Mouse (Mus musculus) heart, embryonic 16.5 days (tissue): Measurements from ENCODE around the gene Aox2. TPM values are rescaled to one million over a fixed set of nuclear protein-coding genes. Genes with fewer than 3 reads are reported as not detected.
A peak's percentile ranks its signal among the peaks of the same experiment; 100 is the strongest.

Experiments
- ATAC-seq: fragments of 200-750 bp; cut with Nextera tagmentation; replicated peaks from 2 replicates; pipeline ENCODE4 v1.8.0; 2017; ENCODE audit warnings: moderate number of reproducible peaks; ENCODE audit not compliant: insufficient read depth, low FRiP score; ENCODE audit errors: extremely low read depth
- H3K27ac ChIP-seq: fragments of 300-500 bp; sonication (generic); 2 replicates; pipeline ENCODE4 v1.5.1; 2014; ENCODE audit warnings: mild to moderate bottlenecking, low read length, control low read depth, moderate library complexity
- H3K27me3 ChIP-seq: fragments of 300-500 bp; sonication (generic); 2 replicates; pipeline ENCODE4 v1.6.1; 2014; ENCODE audit warnings: low read length, mixed read lengths; ENCODE audit not compliant: control insufficient read depth, insufficient read depth
- H3K36me3 ChIP-seq: fragments of 300-500 bp; sonication (generic); 2 replicates; pipeline ENCODE4 v1.6.1; 2014; ENCODE audit not compliant: control insufficient read depth, insufficient read depth
- H3K4me1 ChIP-seq: fragments of 300-500 bp; sonication (generic); 2 replicates; pipeline ENCODE4 v1.6.1; 2014; ENCODE audit warnings: low read length, mixed read lengths; ENCODE audit not compliant: control insufficient read depth, insufficient read depth
- H3K4me2 ChIP-seq: fragments of 300-500 bp; sonication (generic); 2 replicates; pipeline ENCODE4 v1.6.1; 2014; ENCODE audit warnings: low read depth, mild to moderate bottlenecking, control low read depth, low read length
- H3K4me3 ChIP-seq: fragments of 300-500 bp; sonication (generic); 2 replicates; pipeline ENCODE4 v1.5.1; 2014; ENCODE audit warnings: mild to moderate bottlenecking, control low read depth, low read length
- H3K9ac ChIP-seq: fragments of 300-500 bp; sonication (generic); 2 replicates; pipeline ENCODE4 v1.6.1; 2014; ENCODE audit warnings: low read length, control low read depth
- H3K9me3 ChIP-seq: fragments of 300-500 bp; sonication (generic); replicated peaks from 2 replicates; pipeline ENCODE4 v1.6.1; 2016; ENCODE audit warnings: low read length; ENCODE audit not compliant: control insufficient read depth
- WGBS: fragments of 180-500 bp; shearing (Covaris S2); extraction: QIAGEN DNeasy Blood & Tissue Kit; methylation state at CpG from one replicate; pipeline ENCODE4 v1.1.7; 2014; 5-methylcytosine and 5-hydroxymethylcytosine counted together
- polyA plus RNA-seq: library from polyadenylated mRNA; unstranded; fragments of >200 nt; fragmentation: Nextera tagmentation; extraction: Ambion mirVana; gene quantifications from 2 replicates; pipeline ENCODE4 v1.2.1, GENCODE M21; 2015

Gene Aox2
- polyA plus RNA-seq, 1 experiment from 2014 or later, result 0.05 TPM

- 3% methylated on average over 7 of the region's 7 CpGs for WGBS
- Histone ChIP-seq H3K27me3 (no peaks in the 10 kb centered on the region), H3K36me3 (no peaks in the 10 kb centered on the region), H3K4me1 (no peaks in the 10 kb centered on the region; the same call in 1 of the 2 replicates), H3K9ac (no peak overlapping the region), H3K4me3 (no peak overlapping the region), H3K4me2 (no peak overlapping the region), H3K9me3 (no peaks in the 10 kb centered on the region), H3K27ac (no peak overlapping the region)
- ATAC-seq, result peak; percentile 66; the same call in 1 of the 2 replicates
Measured at GRCm38 (mm10) chr1:58296278-58296677, 18.2 kb downstream of the Aox2 start.

GRCm38 (mm10) chr1:58296821-58297220 is 18.7 kb downstream of the Aox2 start:
- WGBS, result 58% methylated on average over 4 of the region's 4 CpGs
- ATAC-seq, result no peak

DNA sequence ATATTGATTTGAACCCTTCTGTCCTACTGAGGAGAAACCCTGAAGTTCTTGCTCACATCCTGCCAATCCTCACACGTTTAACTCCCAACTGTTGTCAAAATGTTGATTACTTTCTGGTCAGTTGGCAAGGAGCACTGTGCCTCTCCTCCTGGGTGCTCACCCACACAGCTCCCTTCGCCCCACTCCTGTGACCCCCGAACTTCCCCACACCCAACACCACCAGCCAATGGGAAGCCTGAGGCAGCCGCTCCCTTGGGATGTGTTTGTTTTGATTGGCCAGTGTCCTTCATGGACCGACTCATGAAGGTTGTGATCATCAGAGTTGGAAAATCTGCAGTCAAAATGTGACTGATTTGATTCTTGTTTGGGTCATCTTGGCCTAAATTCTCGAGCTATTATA is 20.2 kb downstream of the Aox2 start:
- Histone ChIP-seq H3K4me3 (no peak overlapping the region), H3K4me2 (no peak overlapping the region), H3K4me1 (no peaks in the 10 kb centered on the region), H3K27ac (no peak overlapping the region), H3K9ac (no peak overlapping the region), H3K27me3 (no peaks in the 10 kb centered on the region), H3K9me3 (no peaks in the 10 kb centered on the region), H3K36me3 (no peaks in the 10 kb centered on the region)
- no peak for ATAC-seq
- WGBS, result 64% methylated on average over 6 of the region's 6 CpGs

More at GRCm38 (mm10) chr1:58296821-58297220, 18.7 kb downstream of the Aox2 start:
- no peaks in the 10 kb centered on the region for H3K36me3 ChIP-seq
- no peaks in the 10 kb centered on the region for H3K27me3 ChIP-seq
- no peak overlapping the region for H3K4me3 ChIP-seq
- H3K9ac ChIP-seq, result no peak overlapping the region
- no peak overlapping the region for H3K27ac ChIP-seq
- no peaks in the 10 kb centered on the region for H3K9me3 ChIP-seq
- H3K4me1 ChIP-seq, result no peaks in the 10 kb centered on the region
- no peak overlapping the region for H3K4me2 ChIP-seq

GRCm38 (mm10) chr1:58301073-58301472 is 22.9 kb downstream of the Aox2 start:
- Histone ChIP-seq H3K9me3 (no peaks in the 10 kb centered on the region), H3K9ac (no peak overlapping the region), H3K4me3 (no peak overlapping the region), H3K27me3 (no peaks in the 10 kb centered on the region), H3K4me1 (0 out of 2 replicates have a peak, but pooled peaks cover 3% of the 10 kb centered on the region), H3K27ac (no peak overlapping the region), H3K36me3 (no peaks in the 10 kb centered on the region), H3K4me2 (no peak overlapping the region)
- 78% methylated on average over 7 of the region's 7 CpGs for WGBS
- ATAC-seq, result no peak

DNA sequence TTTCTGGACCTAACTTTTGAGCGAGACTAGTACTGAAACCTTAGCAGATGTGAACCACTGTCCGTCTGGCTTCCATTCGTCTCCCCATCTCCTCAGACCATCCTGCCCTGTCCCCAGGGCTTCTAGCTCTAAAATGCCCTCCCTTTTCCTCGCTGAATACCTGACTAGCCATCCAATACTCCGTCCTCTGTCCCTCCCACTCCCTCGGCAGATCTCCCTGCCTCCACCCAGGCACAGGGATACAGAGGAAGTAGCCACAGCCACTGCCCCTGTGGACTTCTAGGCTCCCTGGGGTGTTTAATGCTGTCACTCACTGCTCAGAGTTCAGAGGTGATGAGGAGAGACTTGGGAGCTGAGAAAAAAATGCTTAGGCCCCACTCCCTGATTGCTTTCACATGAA is 23.9 kb downstream of the Aox2 start:
- H3K27ac ChIP-seq, result no peak overlapping the region
- no peaks in the 10 kb centered on the region for H3K9me3 ChIP-seq
- no peak overlapping the region for H3K9ac ChIP-seq
- H3K4me1 ChIP-seq, result 0 out of 2 replicates have a peak, but pooled peaks cover 3% of the 10 kb centered on the region
- H3K27me3 ChIP-seq, result no peaks in the 10 kb centered on the region
- H3K4me2 ChIP-seq, result no peak overlapping the region
- no peak for ATAC-seq
- no peaks in the 10 kb centered on the region for H3K36me3 ChIP-seq
- H3K4me3 ChIP-seq, result no peak overlapping the region
- WGBS, result 71% methylated on average over 6 of the region's 6 CpGs

- no peaks in the 10 kb centered on the region for H3K36me3 ChIP-seq
- WGBS, result 55% methylated on average over 6 of the region's 6 CpGs
- 0 out of 2 replicates have a peak, but pooled peaks cover 3% of the 10 kb centered on the region for H3K4me1 ChIP-seq
- H3K4me2 ChIP-seq, result no peak overlapping the region
- no peak overlapping the region for H3K9ac ChIP-seq
- H3K27me3 ChIP-seq, result no peaks in the 10 kb centered on the region
- no peaks in the 10 kb centered on the region for H3K9me3 ChIP-seq
- ATAC-seq, result no peak
- no peak overlapping the region for H3K27ac ChIP-seq
- no peak overlapping the region for H3K4me3 ChIP-seq
Measured at GRCm38 (mm10) chr1:58303009-58303408, 24.9 kb downstream of the Aox2 start.

- H3K9me3 ChIP-seq, result no peaks in the 10 kb centered on the region
- H3K4me2 ChIP-seq, result no peak overlapping the region
- H3K4me1 ChIP-seq, result 0 out of 2 replicates have a peak, but pooled peaks cover 3% of the 10 kb centered on the region
- WGBS, result 79% methylated on average over 4 of the region's 4 CpGs
- no peak overlapping the region for H3K27ac ChIP-seq
- no peaks in the 10 kb centered on the region for H3K27me3 ChIP-seq
- ATAC-seq, result peak; percentile 50
- no peak overlapping the region for H3K4me3 ChIP-seq
- H3K36me3 ChIP-seq, result no peaks in the 10 kb centered on the region
- no peak overlapping the region for H3K9ac ChIP-seq
Measured at GRCm38 (mm10) chr1:58303726-58304125, 25.6 kb downstream of the Aox2 start.

GRCm38 (mm10) chr1:58304296-58304695 is 26.2 kb downstream of the Aox2 start:
- Histone ChIP-seq H3K27ac (no peak overlapping the region), H3K36me3 (no peaks in the 10 kb centered on the region), H3K4me1 (0 out of 2 replicates have a peak, but pooled peaks cover 3% of the 10 kb centered on the region), H3K9ac (no peak overlapping the region), H3K9me3 (no peaks in the 10 kb centered on the region), H3K4me2 (no peak overlapping the region), H3K4me3 (no peak overlapping the region), H3K27me3 (no peaks in the 10 kb centered on the region)
- 54% methylated on average over 12 of the region's 12 CpGs for WGBS
- ATAC-seq, result peak; percentile 21; the same call in 1 of the 2 replicates

- no peak overlapping the region for H3K27ac ChIP-seq
- H3K36me3 ChIP-seq, result no peaks in the 10 kb centered on the region
- no peaks in the 10 kb centered on the region for H3K9me3 ChIP-seq
- no peak overlapping the region for H3K4me2 ChIP-seq
- ATAC-seq, result no peak
- H3K9ac ChIP-seq, result no peak overlapping the region
- 62% methylated on average over 8 of the region's 8 CpGs for WGBS
- H3K4me3 ChIP-seq, result no peak overlapping the region
- H3K27me3 ChIP-seq, result no peaks in the 10 kb centered on the region
- 0 out of 2 replicates have a peak, but pooled peaks cover 3% of the 10 kb centered on the region for H3K4me1 ChIP-seq
Measured at GRCm38 (mm10) chr1:58307181-58307580, 29.1 kb downstream of the Aox2 start.
